Mouse (Mus musculus) intestine, embryonic 14.5 days (tissue): ENCODE results near the gene Cars. TPM values are rescaled to one million over a fixed set of nuclear protein-coding genes. Genes with fewer than 3 reads are reported as not detected.
"Not testable (repeated sequence)": the region's sequence is repeated elsewhere in the genome, so short reads cannot be mapped to it uniquely, and the experiment has no call there.

ENCODE experiments used
- ATAC-seq: fragments of 200-750 bp; cut with Nextera tagmentation; replicated peaks from 2 replicates; pipeline ENCODE4 v1.8.0; 2017; ENCODE audit warnings: low read depth, moderate number of reproducible peaks, moderate TSS enrichment, moderate library complexity; ENCODE audit not compliant: low FRiP score, low TSS enrichment
- DNase-seq: peaks from one replicate; pipeline ENCODE4 v3.0.0-alpha.2; 2018; ENCODE audit warnings: low spot score
- H3K27ac ChIP-seq: fragments of 300-500 bp; sonication (generic); 2 replicates; pipeline ENCODE4 v1.5.1; 2014; ENCODE audit warnings: low read depth, mild to moderate bottlenecking, control low read depth
- H3K27me3 ChIP-seq: fragments of 300-500 bp; sonication (generic); replicated peaks from 2 replicates; pipeline ENCODE4 v1.6.1; 2014; ENCODE audit warnings: low read length, control low read depth; ENCODE audit not compliant: control insufficient read depth, insufficient read depth
- H3K36me3 ChIP-seq: fragments of 300-500 bp; sonication (generic); 2 replicates; pipeline ENCODE4 v1.6.1; 2014; ENCODE audit warnings: low read length, control low read depth; ENCODE audit not compliant: control insufficient read depth, insufficient read depth
- H3K4me1 ChIP-seq: fragments of 300-500 bp; sonication (generic); replicated peaks from 2 replicates; pipeline ENCODE4 v1.6.1; 2014; ENCODE audit warnings: low read length, control low read depth, mixed read lengths; ENCODE audit not compliant: control insufficient read depth, insufficient read depth
- H3K4me2 ChIP-seq: fragments of 300-500 bp; sonication (generic); 2 replicates; pipeline ENCODE4 v1.6.1; 2014; ENCODE audit warnings: low read length
- H3K4me3 ChIP-seq: fragments of 300-500 bp; sonication (generic); 2 replicates; pipeline ENCODE4 v1.5.1; 2014; ENCODE audit warnings: low read depth, low read length, control low read depth, mixed read lengths
- H3K9ac ChIP-seq: fragments of 300-500 bp; sonication (generic); 2 replicates; pipeline ENCODE4 v1.6.1; 2014; ENCODE audit warnings: mild to moderate bottlenecking, low read length
- H3K9me3 ChIP-seq: fragments of 300-500 bp; sonication (generic); 2 replicates; pipeline ENCODE4 v1.6.1; 2016; ENCODE audit warnings: low read length, control low read depth; ENCODE audit not compliant: control insufficient read depth
- WGBS: fragments of 180-500 bp; shearing (Covaris S2); extraction: QIAGEN DNeasy Blood & Tissue Kit; methylation state at CpG from one replicate; pipeline ENCODE4 v1.1.7; 2014; 5-methylcytosine and 5-hydroxymethylcytosine counted together
- polyA plus RNA-seq: library from polyadenylated mRNA; unstranded; fragments of >200 nt; fragmentation: Nextera tagmentation; extraction: Ambion mirVana; gene quantifications from 2 replicates; pipeline ENCODE4 v1.2.1, GENCODE M21; 2014

Gene Cars
- 53.9 and 56.5 TPM in 2 replicates for polyA plus RNA-seq

DNA sequence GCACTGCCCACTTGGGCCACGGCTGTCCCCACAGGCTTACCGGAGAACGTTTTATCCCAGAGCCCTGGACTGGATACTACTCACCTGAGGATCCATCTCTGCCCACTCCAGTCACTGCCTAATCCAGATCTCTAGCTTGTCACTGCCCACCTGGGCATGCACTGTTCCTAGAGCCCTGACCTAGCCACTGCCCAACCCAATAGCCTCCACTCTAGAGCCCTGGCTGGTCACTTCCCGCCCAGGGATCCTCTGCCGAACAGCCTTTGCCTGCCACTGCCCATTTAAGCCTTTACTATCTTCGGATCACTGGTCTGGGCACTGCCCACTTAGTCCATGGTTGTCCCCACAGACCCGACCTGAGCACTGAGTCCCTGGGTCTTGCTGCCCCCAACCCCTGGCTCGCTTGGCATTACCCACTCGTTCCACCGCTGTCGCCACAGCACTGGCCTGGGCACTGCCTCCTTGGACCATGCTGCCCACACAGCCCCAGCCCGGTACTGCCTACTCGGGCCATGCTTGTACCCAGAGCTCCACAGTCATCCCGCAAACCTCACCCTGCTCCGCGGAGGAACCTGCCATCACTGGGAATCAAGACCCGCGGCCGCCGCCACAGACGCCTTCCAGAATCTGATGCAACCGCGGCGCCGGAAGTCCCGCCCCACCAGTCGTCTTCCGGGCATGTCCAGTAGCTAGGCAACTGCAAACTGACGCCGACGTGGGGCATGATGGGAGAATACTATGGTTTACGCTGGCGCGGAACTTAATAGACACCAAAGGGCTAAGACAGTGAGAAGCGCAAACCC is at the start of gene Cars:
Gene Cars (minus strand): TSS at position 663 of the 803 bp plus-strand sequence.
- peak; percentile 95 for DNase-seq
- Histone ChIP-seq H3K27ac (peak within 1 kb of the TSS; percentile 43; the same call in 1 of the 2 replicates), H3K9me3 (no peaks in the 10 kb centered on the region), H3K4me2 (peak within 1 kb of the TSS; percentile 95), H3K36me3 (peaks cover 5% of the 10 kb centered on the region; the same call in 1 of the 2 replicates), H3K4me3 (peak within 1 kb of the TSS; percentile 87), H3K27me3 (no peaks in the 10 kb centered on the region), H3K9ac (peak within 1 kb of the TSS; percentile 80), H3K4me1 (peaks cover 7% of the 10 kb centered on the region; the same call in 1 of the 2 replicates)
- WGBS, result 3% methylated on average over 35 of the region's 35 CpGs
- ATAC-seq, result peak; percentile 99

DNA sequence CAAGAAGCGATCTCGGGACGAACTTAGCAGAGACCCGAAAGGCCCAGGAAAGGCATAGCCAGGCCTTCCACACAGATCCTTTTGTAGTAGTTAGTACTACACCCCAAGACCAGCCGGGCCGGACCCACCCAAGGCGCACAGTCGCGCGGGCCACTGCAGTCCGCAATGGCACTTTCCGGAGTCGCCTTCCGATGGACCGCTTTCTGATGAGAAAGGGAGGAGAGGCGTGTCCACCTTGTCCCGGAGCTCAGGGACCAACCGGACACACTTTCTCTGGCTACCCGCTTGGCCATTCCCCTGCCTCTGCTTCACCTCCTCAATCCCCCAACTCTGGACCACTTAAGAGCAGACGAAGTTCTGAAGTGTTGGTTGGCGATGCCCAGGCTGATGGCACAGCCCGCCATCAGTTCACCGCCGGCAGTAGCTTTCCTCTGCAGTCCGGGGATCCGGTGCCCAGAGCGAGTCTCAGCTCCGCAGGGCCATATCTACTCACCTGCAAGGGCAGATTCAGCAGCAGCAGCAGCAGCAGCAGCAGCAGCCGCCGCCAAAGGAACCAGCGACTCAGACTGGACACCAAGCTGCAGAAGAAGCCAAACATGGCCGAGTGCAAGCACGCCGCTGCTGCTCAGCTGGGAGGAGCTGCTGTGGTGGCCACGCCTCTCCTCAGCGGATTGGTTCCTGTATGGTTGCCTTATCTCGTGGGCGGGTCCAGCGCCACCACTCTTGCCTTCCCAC is 49.3 kb upstream of the Cars start, which contains the start of gene Tnfrsf22:
Gene Tnfrsf22 (minus strand): TSS at position 628 of the 735 bp plus-strand sequence.
- Histone ChIP-seq H3K9ac (peak within 1 kb of the TSS; percentile 47), H3K4me2 (peak within 1 kb of the TSS; percentile 83), H3K4me1 (no peaks in the 10 kb centered on the region), H3K4me3 (peak within 1 kb of the TSS; percentile 74), H3K27me3 (no peaks in the 10 kb centered on the region), H3K9me3 (peaks cover 5% of the 10 kb centered on the region; the same call in 1 of the 2 replicates), H3K27ac (no peak within 1 kb of the TSS), H3K36me3 (no peaks in the 10 kb centered on the region)
- DNase-seq (peak; percentile 88), ATAC-seq (peak; percentile 94)
- 4% methylated on average over 39 of the region's 39 CpGs for WGBS

DNA sequence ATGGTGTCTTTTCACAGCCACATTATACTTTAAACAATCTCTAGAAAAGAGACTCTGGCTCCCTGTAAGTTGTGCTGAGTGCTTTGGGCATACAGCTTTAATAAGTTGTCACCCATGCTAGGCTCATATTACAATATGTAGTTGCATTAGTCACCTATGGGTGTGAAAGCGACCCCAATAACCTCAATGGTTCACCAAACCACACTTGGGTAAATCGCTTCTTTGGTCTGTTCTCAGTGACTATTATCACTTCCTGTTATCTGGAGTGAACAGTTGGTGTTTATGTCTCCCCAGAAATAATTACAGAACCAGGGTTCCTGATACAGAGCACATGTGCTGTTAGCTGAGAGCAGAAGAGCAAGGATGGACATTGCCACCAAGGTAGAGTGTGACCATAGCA is 44.1 kb upstream of the Cars start:
- not testable (repeated sequence) for H3K9ac ChIP-seq, DNase-seq, H3K27ac ChIP-seq, H3K9me3 ChIP-seq, H3K4me3 ChIP-seq, ATAC-seq, H3K4me2 ChIP-seq, H3K4me1 ChIP-seq, H3K27me3 ChIP-seq, H3K36me3 ChIP-seq
- WGBS, result 87% methylated on average over 2 of the region's 2 CpGs

DNA sequence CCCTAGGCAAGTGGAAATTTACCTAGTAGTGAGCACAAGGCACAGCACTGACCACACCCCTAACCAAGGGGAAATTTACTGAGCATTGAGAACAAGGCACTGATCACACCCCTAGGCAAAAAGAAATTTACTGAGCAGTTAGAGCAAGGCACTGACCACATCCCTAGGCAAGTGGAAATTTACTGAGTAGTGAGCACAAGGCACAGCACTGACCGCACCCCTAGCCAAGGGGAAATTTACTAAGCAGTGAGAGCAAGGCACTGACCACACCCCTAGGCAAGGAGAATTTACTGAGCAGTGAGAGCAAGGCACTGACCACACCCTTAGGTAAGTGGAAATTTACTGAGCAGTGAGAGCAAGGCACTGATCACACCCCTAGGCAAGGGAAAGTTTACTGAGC is 36.8 kb upstream of the Cars start:
- Histone ChIP-seq H3K36me3 (no peaks in the 10 kb centered on the region), H3K9ac (no peak overlapping the region), H3K9me3 (no peaks in the 10 kb centered on the region), H3K4me3 (no peak overlapping the region), H3K4me2 (no peak overlapping the region), H3K27ac (no peak overlapping the region), H3K27me3 (no peaks in the 10 kb centered on the region), H3K4me1 (no peaks in the 10 kb centered on the region)
- WGBS, result 92% methylated on average over 1 of the region's 1 CpGs
- DNase-seq (no peak), ATAC-seq (no peak)

DNA sequence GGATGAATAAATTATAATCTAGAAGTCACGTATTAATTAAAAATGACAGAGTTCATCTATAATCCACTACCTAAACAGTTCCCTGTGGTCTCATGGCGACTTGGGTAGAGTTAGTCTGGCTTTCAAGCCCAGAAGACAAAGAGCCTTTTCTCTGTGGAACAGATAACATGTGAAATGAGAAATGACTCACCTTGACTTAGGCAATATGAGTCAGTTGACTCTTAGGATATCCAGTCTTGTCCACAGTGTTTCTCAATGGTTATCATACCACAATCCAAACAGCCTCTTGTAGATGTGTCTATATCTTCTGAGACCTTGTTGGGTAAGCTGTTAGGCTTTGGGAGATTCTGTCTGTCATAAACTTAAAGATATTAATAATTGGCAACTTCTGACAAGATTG is 31.6 kb upstream of the Cars start:
- Histone ChIP-seq H3K27me3 (no peaks in the 10 kb centered on the region), H3K36me3 (no peaks in the 10 kb centered on the region), H3K27ac (no peak overlapping the region), H3K9ac (no peak overlapping the region), H3K4me1 (no peaks in the 10 kb centered on the region), H3K9me3 (no peaks in the 10 kb centered on the region), H3K4me2 (no peak overlapping the region), H3K4me3 (no peak overlapping the region)
- ATAC-seq (no peak), DNase-seq (no peak)
- WGBS, result 58% methylated on average over 2 of the region's 2 CpGs

DNA sequence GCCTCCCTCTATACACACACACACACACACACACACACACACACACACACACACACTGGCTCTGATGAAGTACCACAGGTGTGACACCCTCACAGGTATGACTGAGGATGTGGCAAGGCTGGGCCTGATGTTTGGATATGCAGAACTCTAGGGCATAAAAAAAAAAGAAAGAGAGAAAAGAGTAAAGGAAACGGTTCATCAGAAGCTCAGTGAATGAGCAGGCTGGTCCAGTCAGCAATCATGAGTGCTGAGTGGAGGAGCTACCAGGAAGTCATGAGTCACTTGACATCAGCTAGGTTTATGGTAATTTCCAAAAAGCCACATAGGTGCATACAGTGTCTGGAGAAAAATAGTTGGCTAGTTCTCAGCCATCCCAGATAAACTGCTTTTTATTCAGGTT is 29.6 kb upstream of the Cars start:
- H3K36me3 ChIP-seq, result no peaks in the 10 kb centered on the region
- DNase-seq (no peak), ATAC-seq (no peak)
- H3K4me3 ChIP-seq, result no peak overlapping the region
- H3K4me2 ChIP-seq, result no peak overlapping the region
- no peak overlapping the region for H3K27ac ChIP-seq
- H3K27me3 ChIP-seq, result no peaks in the 10 kb centered on the region
- 20% methylated on average over 1 of the region's 1 CpGs for WGBS
- no peak overlapping the region for H3K9ac ChIP-seq
- H3K4me1 ChIP-seq, result no peaks in the 10 kb centered on the region
- H3K9me3 ChIP-seq, result no peaks in the 10 kb centered on the region

DNA sequence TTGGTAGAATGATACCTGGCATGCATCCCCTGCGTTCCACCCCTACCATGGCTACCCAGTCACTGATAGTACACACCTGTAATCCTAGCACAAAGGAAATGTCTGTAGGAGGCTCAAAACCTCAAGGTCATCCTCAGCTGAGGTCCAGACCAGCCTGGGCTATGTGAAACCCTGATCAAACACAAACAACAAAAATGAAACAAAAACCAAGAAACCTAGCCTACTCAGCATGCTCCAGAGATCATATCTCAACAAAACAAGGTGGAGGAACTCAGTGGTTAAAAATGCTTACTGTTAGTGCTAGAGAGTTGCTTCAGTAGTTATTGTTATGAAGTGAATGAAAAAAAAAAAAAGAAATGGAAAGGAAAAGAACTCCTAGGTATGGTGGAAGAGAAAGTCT is 28.6 kb upstream of the Cars start, which contains the start of gene Tnfrsf26:
Gene Tnfrsf26 (minus strand): TSS at position 183 of the 400 bp plus-strand sequence.
- H3K9me3 ChIP-seq, result no peaks in the 10 kb centered on the region
- WGBS, result 86% methylated on average over 1 of the region's 1 CpGs
- ATAC-seq (no peak), DNase-seq (no peak)
- H3K27me3 ChIP-seq, result no peaks in the 10 kb centered on the region
- no peak within 1 kb of the TSS for H3K4me3 ChIP-seq
- no peak within 1 kb of the TSS for H3K9ac ChIP-seq
- no peaks in the 10 kb centered on the region for H3K36me3 ChIP-seq
- H3K4me2 ChIP-seq, result no peak within 1 kb of the TSS
- no peak within 1 kb of the TSS for H3K27ac ChIP-seq
- no peaks in the 10 kb centered on the region for H3K4me1 ChIP-seq

DNA sequence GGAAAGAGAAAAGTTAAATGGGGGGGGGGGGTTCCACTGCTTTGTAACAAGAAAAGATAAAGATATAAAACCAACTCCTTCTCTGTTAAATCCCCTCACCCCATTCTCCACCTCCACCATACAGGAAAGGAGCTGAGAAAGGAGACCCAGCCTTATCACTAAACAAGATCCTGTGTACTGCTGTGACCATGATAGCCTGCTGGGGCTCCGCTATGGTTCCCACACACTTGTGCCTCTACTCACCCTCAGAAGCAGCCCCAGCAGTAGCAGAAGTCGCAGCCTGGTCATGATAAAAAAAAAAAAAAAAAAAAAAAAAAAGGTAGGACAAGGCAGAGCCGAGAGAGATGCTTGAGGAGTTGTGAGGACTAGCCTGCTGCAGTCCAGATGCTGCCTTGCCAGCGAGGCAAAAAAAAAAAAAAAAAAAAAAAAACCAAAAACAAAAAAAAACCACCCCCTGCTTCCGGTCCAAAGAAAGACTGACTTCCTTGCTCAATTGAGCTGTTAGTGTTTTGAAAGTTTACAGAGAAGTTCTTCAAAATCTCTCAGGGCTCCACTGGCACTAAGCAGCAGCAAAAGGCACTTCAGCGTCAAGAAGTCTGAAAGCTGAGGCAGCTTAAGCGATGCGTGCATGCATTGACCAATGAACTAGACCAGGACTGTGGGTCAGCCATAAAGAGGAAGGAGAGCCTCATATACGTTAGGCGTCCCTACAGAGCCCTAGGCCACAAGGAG is 27.8 kb upstream of the Cars start:
- Histone ChIP-seq H3K36me3 (no peaks in the 10 kb centered on the region), H3K4me3 (no peak overlapping the region), H3K27ac (no peak overlapping the region), H3K9me3 (no peaks in the 10 kb centered on the region), H3K4me2 (no peak overlapping the region), H3K4me1 (no peaks in the 10 kb centered on the region), H3K27me3 (no peaks in the 10 kb centered on the region), H3K9ac (no peak overlapping the region)
- 61% methylated on average over 10 of the region's 10 CpGs for WGBS
- ATAC-seq (no peak), DNase-seq (no peak)
